Mouse (Mus musculus): Measurements from ENCODE around the gene Ddhd1. TPM values are rescaled to one million over a fixed set of nuclear protein-coding genes. Genes with fewer than 3 reads are reported as not detected.

Gene Ddhd1
- polyA plus RNA-seq (2012; rRNA removed; ENCODE audit: low replicate concordance): 7.2 and 10.7 TPM in 2 replicates

DNA sequence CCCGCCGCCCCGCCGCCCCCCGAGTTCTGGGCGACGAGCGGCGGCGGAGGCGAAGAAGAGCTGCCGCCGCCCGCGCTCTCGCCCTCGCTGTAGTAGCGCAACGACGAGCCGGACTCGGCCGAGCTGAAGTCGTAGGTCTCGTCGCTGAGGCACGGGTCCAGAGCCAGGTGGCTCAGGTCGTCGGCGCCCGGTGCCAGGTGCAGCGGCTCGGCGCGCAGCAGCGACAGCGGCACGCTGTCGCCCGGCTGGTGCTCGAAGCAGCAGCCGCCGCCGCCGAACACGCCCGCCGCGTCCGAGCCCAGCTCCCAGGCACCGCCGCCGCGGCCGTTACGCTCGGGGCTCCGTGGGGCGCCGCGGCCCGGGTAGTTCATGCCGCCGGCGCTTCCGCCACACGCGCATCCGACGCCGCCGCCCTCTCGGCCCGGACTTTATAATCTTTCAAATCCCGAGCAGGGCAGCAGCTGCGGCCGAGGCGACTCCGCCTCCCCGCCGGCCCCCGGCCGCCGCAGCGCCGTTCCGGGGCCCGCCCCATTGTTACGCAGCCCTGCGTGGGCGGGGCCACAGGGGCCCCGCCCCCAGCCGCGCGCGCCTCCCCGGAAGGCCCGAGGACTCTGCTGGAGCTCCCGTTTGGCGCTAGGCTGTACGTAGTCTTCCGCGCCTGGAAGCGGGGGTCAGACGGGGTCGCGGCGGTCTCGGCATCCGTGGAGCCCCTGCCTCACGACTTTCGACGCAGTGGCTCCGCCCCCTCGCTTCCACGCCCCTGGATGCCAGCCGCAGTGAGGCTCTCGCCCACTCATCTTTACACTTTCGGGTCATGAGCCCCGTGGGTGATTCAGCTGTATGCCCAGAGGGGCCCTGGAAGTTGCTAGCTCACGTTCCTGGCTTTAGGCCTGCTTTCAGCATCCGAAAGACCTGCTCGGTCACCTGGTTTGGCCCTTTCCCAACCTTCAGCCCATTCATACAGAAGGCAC, at the start of gene Ddhd1:
Gene Ddhd1, minus strand, starts transcription at position 503 of the 971 bp plus-strand sequence.

Other genes with a start within 250 kb of the Ddhd1 start
- gene Fermt2, start 128.0 kb downstream of the Ddhd1 start, polyA plus RNA-seq (2012; rRNA removed; ENCODE audit: low replicate concordance): 2.3 and 3.5 TPM in 2 replicates